Mouse (Mus musculus) midbrain, embryonic 16.5 days (tissue): Measurements from ENCODE around the gene Zfp69. TPM values are rescaled to one million over a fixed set of nuclear protein-coding genes. Genes with fewer than 3 reads are reported as not detected.
A peak's percentile ranks its signal among the peaks of the same experiment; 100 is the strongest.

Experiments used
- ATAC-seq: fragments of 200-750 bp; cut with Nextera tagmentation; 2 replicates; pipeline ENCODE4 v1.8.0; 2017; ENCODE audit warnings: moderate TSS enrichment
- H3K27ac ChIP-seq: fragments of 300-500 bp; sonication (generic); 2 replicates; pipeline ENCODE4 v1.5.1; 2014; ENCODE audit warnings: mild to moderate bottlenecking, low read length, mixed read lengths
- H3K27me3 ChIP-seq: fragments of 300-500 bp; sonication (generic); 2 replicates; pipeline ENCODE4 v1.6.1; 2014; ENCODE audit warnings: low read depth, low read length, mixed read lengths; ENCODE audit not compliant: control insufficient read depth, insufficient read depth
- H3K36me3 ChIP-seq: fragments of 300-500 bp; sonication (generic); 2 replicates; pipeline ENCODE4 v1.6.1; 2014; ENCODE audit warnings: mild to moderate bottlenecking, low read length, moderate library complexity, mixed read lengths; ENCODE audit not compliant: control insufficient read depth, insufficient read depth
- H3K4me1 ChIP-seq: fragments of 300-500 bp; sonication (generic); 2 replicates; pipeline ENCODE4 v1.6.1; 2014; ENCODE audit warnings: mild to moderate bottlenecking, low read length, mixed read lengths; ENCODE audit not compliant: control insufficient read depth, insufficient read depth
- H3K4me2 ChIP-seq: fragments of 300-500 bp; sonication (generic); 2 replicates; pipeline ENCODE4 v1.6.1; 2014; ENCODE audit warnings: mild to moderate bottlenecking, low read length, mixed read lengths
- H3K4me3 ChIP-seq: fragments of 300-500 bp; sonication (generic); 2 replicates; pipeline ENCODE4 v1.5.1; 2014; ENCODE audit warnings: low read depth, mild to moderate bottlenecking, low read length, moderate library complexity, mixed read lengths
- H3K9ac ChIP-seq: fragments of 300-500 bp; sonication (generic); 2 replicates; pipeline ENCODE4 v1.6.1; 2014; ENCODE audit warnings: low read depth, low read length, mixed read lengths
- H3K9me3 ChIP-seq: fragments of 300-500 bp; sonication (generic); replicated peaks from 2 replicates; pipeline ENCODE4 v1.6.1; 2014; ENCODE audit warnings: mild to moderate bottlenecking, low read length, mixed read lengths; ENCODE audit not compliant: control insufficient read depth, poor library complexity, severe bottlenecking
- WGBS: fragments of 180-500 bp; shearing (Covaris S2); extraction: QIAGEN DNeasy Blood & Tissue Kit; methylation state at CpG from one replicate; pipeline ENCODE4 v1.1.7; 2014; 5-methylcytosine and 5-hydroxymethylcytosine counted together
- polyA plus RNA-seq: library from polyadenylated mRNA; unstranded; fragments of >200 nt; fragmentation: Nextera tagmentation; extraction: Ambion mirVana; gene quantifications from 2 replicates; pipeline ENCODE4 v1.2.1, GENCODE M21; 2015

Zfp69 gene
- polyA plus RNA-seq, 1 experiment from 2014 or later, result 5.8 TPM

GRCm38 (mm10) chr4:120950763-120951427, 604 bp downstream of the Zfp69 start:
- Histone ChIP-seq H3K27me3 (no peaks in the 10 kb centered on the region), H3K27ac (peak overlapping the region; percentile 71), H3K9me3 (no peaks in the 10 kb centered on the region), H3K9ac (peak overlapping the region; percentile 74), H3K4me3 (peak overlapping the region; percentile 51), H3K36me3 (no peaks in the 10 kb centered on the region), H3K4me2 (peak overlapping the region; percentile 79), H3K4me1 (peaks cover 11% of the 10 kb centered on the region)
- 6% methylated on average over 20 of the region's 20 CpGs for WGBS
- ATAC-seq, result peak; percentile 11; the same call in 1 of the 2 replicates

- no peak overlapping the region for H3K4me2 ChIP-seq
- peaks cover 11% of the 10 kb centered on the region for H3K4me1 ChIP-seq
- H3K9me3 ChIP-seq, result no peaks in the 10 kb centered on the region
- H3K36me3 ChIP-seq, result no peaks in the 10 kb centered on the region
- WGBS, result 91% methylated on average over 3 of the region's 3 CpGs
- H3K27ac ChIP-seq, result no peak overlapping the region
- H3K4me3 ChIP-seq, result no peak overlapping the region
- ATAC-seq, result no peak
- H3K27me3 ChIP-seq, result no peaks in the 10 kb centered on the region
- no peak overlapping the region for H3K9ac ChIP-seq
Measured at GRCm38 (mm10) chr4:120948938-120949337, 2.6 kb downstream of the Zfp69 start.

- Histone ChIP-seq H3K27ac (no peak overlapping the region), H3K4me2 (no peak overlapping the region), H3K4me3 (no peak overlapping the region), H3K9me3 (no peaks in the 10 kb centered on the region; the same call in 1 of the 2 replicates), H3K27me3 (no peaks in the 10 kb centered on the region), H3K9ac (no peak overlapping the region), H3K4me1 (no peaks in the 10 kb centered on the region), H3K36me3 (no peaks in the 10 kb centered on the region; the same call in 1 of the 2 replicates)
- WGBS, result 96% methylated on average over 3 of the region's 3 CpGs
- no peak for ATAC-seq
Measured at GRCm38 (mm10) chr4:120935006-120935405, 16.5 kb downstream of the Zfp69 start.

GRCm38 (mm10) chr4:120930736-120931135, 20.8 kb downstream of the Zfp69 start:
- WGBS, result 97% methylated on average over 18 of the region's 18 CpGs
- Histone ChIP-seq H3K4me1 (no peaks in the 10 kb centered on the region), H3K27ac (no peak overlapping the region), H3K4me3 (no peak overlapping the region), H3K27me3 (no peaks in the 10 kb centered on the region), H3K4me2 (no peak overlapping the region), H3K36me3 (no peaks in the 10 kb centered on the region; the same call in 1 of the 2 replicates), H3K9ac (no peak overlapping the region), H3K9me3 (no peaks in the 10 kb centered on the region; the same call in 1 of the 2 replicates)
- no peak for ATAC-seq

- H3K27me3 ChIP-seq, result no peaks in the 10 kb centered on the region
- no peak overlapping the region for H3K27ac ChIP-seq
- WGBS, result 88% methylated on average over 3 of the region's 3 CpGs
- no peak overlapping the region for H3K4me2 ChIP-seq
- no peak overlapping the region for H3K4me3 ChIP-seq
- H3K9ac ChIP-seq, result no peak overlapping the region
- H3K4me1 ChIP-seq, result peaks cover 3% of the 10 kb centered on the region; the same call in 1 of the 2 replicates
- H3K9me3 ChIP-seq, result no peaks in the 10 kb centered on the region; the same call in 1 of the 2 replicates
- H3K36me3 ChIP-seq, result no peaks in the 10 kb centered on the region; the same call in 1 of the 2 replicates
- no peak for ATAC-seq
Measured at GRCm38 (mm10) chr4:120928686-120929085, 22.8 kb downstream of the Zfp69 start.

GRCm38 (mm10) chr4:120925386-120925785, 26.1 kb downstream of the Zfp69 start:
- peaks cover 10% of the 10 kb centered on the region; the same call in 1 of the 2 replicates for H3K9me3 ChIP-seq
- peak overlapping the region; percentile 89 for H3K27ac ChIP-seq
- 17% methylated on average over 3 of the region's 3 CpGs for WGBS
- H3K4me2 ChIP-seq, result peak overlapping the region; percentile 71
- peaks cover 23% of the 10 kb centered on the region for H3K36me3 ChIP-seq
- H3K4me1 ChIP-seq, result peaks cover 7% of the 10 kb centered on the region; the same call in 1 of the 2 replicates
- no peaks in the 10 kb centered on the region for H3K27me3 ChIP-seq
- H3K4me3 ChIP-seq, result peak overlapping the region; percentile 68
- H3K9ac ChIP-seq, result peak overlapping the region; percentile 89
- ATAC-seq, result peak; percentile 70

- Histone ChIP-seq H3K27ac (peak within 1 kb of the TSS; percentile 89), H3K4me2 (peak within 1 kb of the TSS; percentile 71), H3K4me1 (peaks cover 7% of the 10 kb centered on the region; the same call in 1 of the 2 replicates), H3K4me3 (peak within 1 kb of the TSS; percentile 68), H3K9ac (peak within 1 kb of the TSS; percentile 89), H3K9me3 (peaks cover 11% of the 10 kb centered on the region; the same call in 1 of the 2 replicates), H3K27me3 (no peaks in the 10 kb centered on the region), H3K36me3 (peaks cover 29% of the 10 kb centered on the region)
- ATAC-seq, result peak; percentile 98
- under 1% methylated on average over 33 of the region's 33 CpGs for WGBS
Measured at GRCm38 (mm10) chr4:120924554-120925299, 26.8 kb downstream of the Zfp69 start, which contains the start of gene Exo5. TSS of gene Exo5 (minus strand) at chr4:120925017.

GRCm38 (mm10) chr4:120921461-120921860, 30.0 kb downstream of the Zfp69 start:
- no peak overlapping the region for H3K9ac ChIP-seq
- H3K9me3 ChIP-seq, result peaks cover 11% of the 10 kb centered on the region; the same call in 1 of the 2 replicates
- H3K27me3 ChIP-seq, result no peaks in the 10 kb centered on the region
- no peak overlapping the region for H3K27ac ChIP-seq
- no peak overlapping the region for H3K4me2 ChIP-seq
- no peak for ATAC-seq
- WGBS, result 97% methylated on average over 8 of the region's 8 CpGs
- H3K4me3 ChIP-seq, result no peak overlapping the region
- H3K4me1 ChIP-seq, result peaks cover 7% of the 10 kb centered on the region; the same call in 1 of the 2 replicates
- peaks cover 34% of the 10 kb centered on the region for H3K36me3 ChIP-seq
